Mouse (Mus musculus): ENCODE measurements around the gene Mkrn1. TPM values are rescaled to one million over a fixed set of nuclear protein-coding genes. Genes with fewer than 3 reads are reported as not detected.

The Mkrn1 gene
- polyA plus RNA-seq (2012; rRNA removed) = 159 and 185 TPM in 2 replicates

DNA sequence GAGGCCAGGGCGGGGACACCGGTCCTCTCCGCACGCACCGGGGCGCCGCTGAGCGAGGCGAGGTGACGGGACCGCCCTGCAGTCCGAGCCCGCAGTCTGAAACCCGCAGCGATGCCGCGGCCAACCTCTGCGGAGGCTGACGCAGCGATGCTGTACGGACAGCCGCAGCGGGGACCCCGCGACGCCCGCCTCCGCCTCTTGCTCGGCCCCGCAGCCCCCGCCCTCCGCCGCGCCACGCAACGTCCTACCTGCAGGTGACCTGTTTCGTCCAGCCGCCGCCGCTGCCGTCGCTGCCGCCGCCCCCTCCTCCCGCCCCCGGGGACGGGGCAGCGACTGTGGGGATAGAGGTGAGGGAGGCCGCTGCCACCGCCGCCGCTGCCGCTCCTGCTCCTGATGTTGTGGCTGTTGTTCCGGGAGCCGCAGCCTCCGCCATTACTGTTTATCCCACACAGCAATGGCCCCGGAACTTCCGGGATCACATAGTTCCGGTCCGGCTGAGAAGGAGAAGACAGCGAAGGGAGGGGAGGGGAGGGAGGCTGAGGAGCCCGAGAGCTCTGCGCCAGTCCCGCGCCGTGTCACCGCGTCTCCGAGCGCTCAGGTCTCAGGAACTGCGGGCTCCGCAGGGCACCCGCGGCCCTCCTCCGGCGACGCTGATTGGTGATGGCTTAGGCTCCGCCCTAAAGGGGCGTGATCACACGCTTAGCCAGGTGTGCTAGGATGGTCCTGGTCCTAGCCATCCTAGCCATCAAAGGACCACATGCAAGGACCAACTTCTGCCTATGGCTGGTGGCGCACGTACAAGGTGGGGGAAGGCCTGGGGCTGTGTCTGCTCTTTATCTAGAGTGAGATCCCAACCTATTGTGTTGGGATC lies at the start of gene Mkrn1:
TSS of gene Mkrn1 (minus strand) at position 612 of the 871 bp plus-strand sequence.
- peak; percentile 97 for DNase-seq (ENCODE audit: low read depth)
- TF ChIP-seq POLR2A (IDR thresholded peaks at IDR 0.05; ENCODE audit: borderline replicate concordance, extremely low read depth, insufficient read depth, insufficient read length, poor library complexity, severe bottlenecking) (peak; percentile 72), CTCF (IDR thresholded peaks at IDR 0.05; ENCODE audit: borderline replicate concordance, extremely low read depth, insufficient read depth, insufficient read length) (no peak)

DNA sequence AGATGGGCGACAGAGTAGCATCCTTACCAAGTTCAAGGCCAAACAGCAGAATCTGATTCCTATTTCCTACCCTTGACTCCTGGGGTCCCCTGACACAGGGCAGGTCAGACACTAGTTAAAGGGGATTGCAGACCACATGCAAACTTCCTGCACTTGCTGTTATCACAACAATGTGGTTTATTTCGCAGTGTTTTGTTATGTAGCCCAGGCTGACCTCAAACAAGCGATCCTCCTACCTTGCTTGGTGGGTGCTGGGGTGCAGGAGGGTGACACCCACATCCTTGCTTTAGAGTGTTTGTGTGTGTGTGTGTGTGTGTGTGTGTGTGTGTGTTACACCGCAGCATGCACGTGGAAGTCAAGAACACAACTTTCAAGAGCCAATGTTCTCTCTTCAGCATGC lies 49.2 kb upstream of the Mkrn1 start:
- TF ChIP-seq CTCF (IDR thresholded peaks at IDR 0.05; ENCODE audit: borderline replicate concordance, extremely low read depth, insufficient read depth, insufficient read length) (no peak), POLR2A (IDR thresholded peaks at IDR 0.05; ENCODE audit: borderline replicate concordance, extremely low read depth, insufficient read depth, insufficient read length, poor library complexity, severe bottlenecking) (no peak)
- DNase-seq (ENCODE audit: low read depth) = no peak

DNA sequence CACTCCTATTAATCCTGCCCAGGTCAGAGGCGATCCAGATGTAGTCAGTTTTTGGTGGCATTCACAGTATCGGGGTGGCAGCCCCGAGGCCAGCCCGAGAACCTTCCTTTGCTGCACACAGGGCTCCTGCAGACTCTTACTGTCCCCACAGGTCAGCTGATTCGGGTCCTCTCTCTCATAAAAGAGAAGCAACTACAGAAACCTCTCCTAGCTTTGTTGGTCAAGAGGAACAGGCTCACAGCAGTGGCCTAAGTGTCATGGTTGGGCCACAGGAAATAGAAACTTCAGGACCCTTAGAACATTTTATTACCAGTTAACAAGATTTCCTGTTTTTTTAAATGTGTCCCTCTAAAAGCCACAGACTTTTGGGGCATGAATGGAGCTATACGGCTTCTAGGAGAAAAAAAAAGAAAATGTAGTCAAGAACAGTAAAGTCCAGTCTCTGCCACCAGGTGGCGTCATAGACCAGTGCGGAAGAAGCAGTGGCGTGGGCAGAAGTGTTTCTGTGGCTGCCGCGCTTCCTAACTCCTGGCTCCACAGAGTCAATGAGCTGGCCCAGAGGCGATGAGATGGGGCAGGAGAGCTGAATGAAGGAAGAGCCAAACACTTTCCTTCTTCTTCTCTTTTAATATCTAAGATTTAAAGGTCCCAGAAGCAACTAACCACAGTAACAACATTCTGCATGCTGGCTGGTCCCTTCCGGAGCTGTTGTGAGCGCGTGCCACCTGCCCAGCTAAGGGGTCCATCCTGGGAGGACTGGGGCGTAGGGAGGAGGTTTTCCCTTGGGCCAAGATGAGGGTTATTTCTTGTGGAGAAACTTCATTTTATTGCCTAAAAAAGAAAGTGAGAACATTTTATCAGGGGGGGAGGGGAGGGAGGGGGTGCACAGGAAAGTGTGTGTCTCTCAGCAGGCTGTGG lies 42.6 kb upstream of the Mkrn1 start:
- no peak for TF ChIP-seq POLR2A (IDR thresholded peaks at IDR 0.05; ENCODE audit: borderline replicate concordance, extremely low read depth, insufficient read depth, insufficient read length, poor library complexity, severe bottlenecking)
- TF ChIP-seq CTCF (IDR thresholded peaks at IDR 0.05; ENCODE audit: borderline replicate concordance, extremely low read depth, insufficient read depth, insufficient read length) = peak; percentile 79
- peak; percentile 87 for DNase-seq (ENCODE audit: low read depth)

DNA sequence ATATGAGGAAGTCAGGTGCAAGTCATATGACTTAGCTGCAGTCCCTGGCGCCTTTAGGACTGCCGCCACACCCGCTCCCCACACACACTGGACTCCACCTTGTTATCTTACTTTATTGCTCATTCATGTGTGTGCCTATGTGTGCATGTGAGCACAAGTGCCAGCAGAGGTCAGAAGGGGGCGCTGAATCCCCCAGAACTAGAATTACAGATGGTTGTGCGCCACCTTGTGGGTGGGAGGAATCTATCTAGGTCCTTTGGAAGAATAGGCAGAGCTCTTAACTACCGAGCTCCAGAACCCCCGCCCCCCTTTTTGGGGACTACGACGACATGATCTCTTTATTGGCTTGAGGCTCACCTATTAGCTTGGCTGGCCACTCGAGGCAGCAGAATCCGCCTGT lies 39.8 kb upstream of the Mkrn1 start:
- TF ChIP-seq POLR2A (IDR thresholded peaks at IDR 0.05; ENCODE audit: borderline replicate concordance, extremely low read depth, insufficient read depth, insufficient read length, poor library complexity, severe bottlenecking) (no peak), CTCF (IDR thresholded peaks at IDR 0.05; ENCODE audit: borderline replicate concordance, extremely low read depth, insufficient read depth, insufficient read length) (no peak)
- no peak for DNase-seq (ENCODE audit: low read depth)

DNA sequence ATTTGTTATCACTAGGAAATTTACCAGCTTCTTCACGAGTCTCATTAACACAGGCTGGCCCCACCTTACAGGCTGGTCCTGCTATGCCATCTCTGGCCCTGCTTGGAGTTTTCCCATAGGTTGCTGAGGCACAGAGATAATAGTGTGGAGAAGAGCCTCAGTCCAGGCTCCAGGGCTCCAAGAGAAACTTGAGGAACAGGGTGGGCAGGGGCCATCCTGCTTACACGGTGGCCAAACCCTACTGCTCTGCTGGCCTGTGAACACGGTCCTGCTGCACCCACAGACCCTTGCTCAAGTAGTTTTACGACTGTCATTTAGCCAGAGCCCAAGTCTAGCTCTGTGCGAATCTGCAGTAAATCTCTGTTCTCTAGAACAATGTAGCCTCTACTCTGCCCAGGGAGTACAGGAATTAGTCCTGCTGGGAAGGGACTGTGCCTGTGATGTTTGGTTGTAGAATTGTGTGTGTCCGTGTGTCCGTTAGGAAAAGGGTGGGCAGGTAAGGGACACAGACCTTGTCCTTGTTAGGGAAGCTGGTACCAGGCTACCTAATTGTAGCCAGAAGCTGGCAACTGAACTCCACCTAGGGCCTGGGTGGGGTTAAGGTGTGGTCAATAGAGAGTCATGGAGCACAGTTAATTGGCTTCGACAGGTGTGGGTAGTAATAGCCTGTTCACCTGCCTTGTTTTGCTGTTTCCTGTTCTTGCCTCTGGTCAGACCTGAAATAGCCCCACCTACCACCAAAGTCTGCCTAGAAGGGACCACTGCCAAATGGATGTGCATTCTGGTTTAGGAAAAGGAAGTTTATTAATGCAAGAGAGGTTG lies 35.3 kb upstream of the Mkrn1 start:
- no peak for DNase-seq (ENCODE audit: low read depth)
- no peak for TF ChIP-seq POLR2A (IDR thresholded peaks at IDR 0.05; ENCODE audit: borderline replicate concordance, extremely low read depth, insufficient read depth, insufficient read length, poor library complexity, severe bottlenecking)

DNA sequence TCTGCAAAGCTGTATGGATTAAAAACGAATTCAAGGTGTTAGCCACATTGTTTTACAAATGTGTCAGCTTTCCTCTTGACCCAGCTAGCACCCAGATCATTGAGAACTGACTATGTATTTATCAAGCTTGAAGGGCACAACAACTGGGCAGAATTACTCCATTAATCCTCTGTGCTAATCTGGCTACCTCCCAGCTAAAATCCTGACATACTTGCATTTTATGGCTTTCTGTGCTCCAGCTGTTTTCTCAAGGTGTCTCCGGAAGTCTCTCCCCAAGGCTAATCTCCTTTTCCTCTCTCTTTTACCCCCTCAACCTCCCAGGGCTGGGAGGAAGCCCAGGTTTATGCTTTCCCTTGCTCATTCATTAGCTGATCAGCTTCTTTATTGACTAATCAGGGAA lies 34.4 kb upstream of the Mkrn1 start:
- no peak for TF ChIP-seq CTCF (IDR thresholded peaks at IDR 0.05; ENCODE audit: borderline replicate concordance, extremely low read depth, insufficient read depth, insufficient read length)
- TF ChIP-seq POLR2A (IDR thresholded peaks at IDR 0.05; ENCODE audit: borderline replicate concordance, extremely low read depth, insufficient read depth, insufficient read length, poor library complexity, severe bottlenecking) = no peak
- no peak for DNase-seq (ENCODE audit: low read depth)

DNA sequence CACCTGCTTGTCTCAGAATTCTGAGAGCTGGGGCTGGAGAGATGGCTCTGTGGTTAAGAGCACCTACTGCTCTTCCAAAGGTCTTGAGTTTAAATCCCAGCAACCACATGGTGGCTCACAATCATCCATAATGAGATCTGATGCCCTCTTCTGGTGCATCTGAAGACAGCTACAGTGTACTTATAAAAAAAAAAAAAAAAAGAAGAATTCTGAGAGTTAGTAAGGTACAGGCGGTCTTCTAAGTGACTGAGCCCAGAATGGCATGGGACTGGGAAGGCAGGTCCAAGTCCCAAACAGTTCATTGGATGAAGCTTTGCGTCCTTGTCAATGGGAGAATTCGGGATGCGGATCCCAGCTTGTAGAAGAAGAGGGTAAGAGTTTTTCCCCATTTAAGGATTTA lies 33.3 kb upstream of the Mkrn1 start:
- TF ChIP-seq POLR2A (IDR thresholded peaks at IDR 0.05; ENCODE audit: borderline replicate concordance, extremely low read depth, insufficient read depth, insufficient read length, poor library complexity, severe bottlenecking) (no peak), CTCF (IDR thresholded peaks at IDR 0.05; ENCODE audit: borderline replicate concordance, extremely low read depth, insufficient read depth, insufficient read length) (no peak)
- DNase-seq (ENCODE audit: low read depth) = no peak

DNA sequence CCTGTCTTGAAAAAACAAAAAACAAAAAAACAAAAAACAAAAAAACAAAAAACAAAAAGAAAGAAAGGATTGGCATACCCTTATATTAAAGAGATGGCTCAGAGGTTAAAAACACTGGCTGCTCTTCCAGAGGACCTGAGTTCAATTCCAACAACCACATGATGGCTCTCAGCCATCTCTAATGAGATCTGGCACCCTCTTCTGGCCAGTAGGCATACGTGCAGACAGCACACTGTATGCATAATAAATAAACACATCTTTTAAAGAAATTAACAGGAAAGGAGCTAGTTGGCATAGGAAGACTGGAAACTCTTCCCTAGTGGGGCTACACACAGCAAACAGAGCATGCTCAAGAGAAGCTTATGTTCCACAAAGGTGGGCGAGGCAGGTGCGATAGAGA lies 30.8 kb upstream of the Mkrn1 start:
- TF ChIP-seq POLR2A (IDR thresholded peaks at IDR 0.05; ENCODE audit: borderline replicate concordance, extremely low read depth, insufficient read depth, insufficient read length, poor library complexity, severe bottlenecking) (no peak), CTCF (IDR thresholded peaks at IDR 0.05; ENCODE audit: borderline replicate concordance, extremely low read depth, insufficient read depth, insufficient read length) (peak; percentile 23; the same call in 1 of the 2 replicates)
- no peak for DNase-seq (ENCODE audit: low read depth)

DNA sequence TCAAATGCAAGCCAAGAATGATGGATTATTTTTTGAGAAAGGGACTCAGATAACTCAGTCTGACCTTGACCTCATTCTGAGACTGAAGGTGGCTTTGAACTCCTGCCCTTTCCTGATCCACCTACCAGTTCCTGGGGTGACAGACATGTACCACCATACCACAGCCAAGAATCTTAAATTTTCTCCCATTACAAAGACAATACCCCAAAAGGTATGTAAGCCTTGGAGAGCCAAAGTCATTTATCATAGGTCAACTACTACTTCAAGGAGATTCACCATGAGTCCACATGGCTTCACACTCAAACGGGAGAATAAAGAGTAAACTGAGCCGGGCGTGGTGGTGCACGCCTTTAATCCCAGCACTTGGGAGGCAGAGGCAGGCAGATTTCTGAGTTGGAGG lies 30.3 kb upstream of the Mkrn1 start:
- TF ChIP-seq CTCF (IDR thresholded peaks at IDR 0.05; ENCODE audit: borderline replicate concordance, extremely low read depth, insufficient read depth, insufficient read length) = no peak
- no peak for TF ChIP-seq POLR2A (IDR thresholded peaks at IDR 0.05; ENCODE audit: borderline replicate concordance, extremely low read depth, insufficient read depth, insufficient read length, poor library complexity, severe bottlenecking)
- no peak for DNase-seq (ENCODE audit: low read depth)

DNA sequence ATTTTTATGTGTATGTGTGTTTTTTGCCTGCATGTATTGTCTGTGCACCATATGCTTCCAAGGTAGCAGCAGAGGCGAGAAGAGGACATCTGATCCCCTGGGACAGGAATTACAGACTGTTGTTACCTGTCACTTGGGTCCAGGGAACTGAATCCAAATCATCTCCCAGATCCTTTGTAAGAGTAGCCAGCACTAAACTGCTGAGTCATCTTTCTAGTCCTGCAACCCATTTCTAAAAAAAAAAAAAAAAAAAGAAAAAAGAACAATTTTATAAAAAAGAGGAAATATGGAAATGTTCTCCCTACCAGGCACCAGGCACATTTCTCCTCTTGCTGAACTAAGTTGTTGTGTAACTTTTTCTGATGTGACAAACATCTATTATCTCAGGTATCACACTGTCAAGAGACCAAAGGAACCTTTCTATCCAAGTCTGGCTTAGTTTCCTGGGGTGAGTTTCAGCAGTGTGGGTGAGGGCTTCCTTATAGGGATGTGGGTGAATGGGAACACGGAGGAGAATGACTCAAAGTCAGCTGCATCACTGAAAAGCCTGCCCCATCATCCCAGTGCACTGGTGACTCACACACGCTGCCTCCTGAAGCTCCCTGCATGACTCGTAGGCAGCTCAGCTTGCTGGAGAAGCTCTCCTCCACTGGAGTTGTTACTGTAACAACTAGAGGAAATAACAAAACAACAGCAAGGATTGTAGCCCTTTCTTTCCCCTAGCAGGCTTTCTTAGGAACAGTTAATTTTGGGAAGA lies 27.3 kb upstream of the Mkrn1 start:
- TF ChIP-seq CTCF (IDR thresholded peaks at IDR 0.05; ENCODE audit: borderline replicate concordance, extremely low read depth, insufficient read depth, insufficient read length) (no peak), POLR2A (IDR thresholded peaks at IDR 0.05; ENCODE audit: borderline replicate concordance, extremely low read depth, insufficient read depth, insufficient read length, poor library complexity, severe bottlenecking) (no peak)
- DNase-seq (ENCODE audit: low read depth) = no peak
